Mouse (Mus musculus) forebrain, embryonic 11.5 days (tissue): ENCODE results near the gene Taar7e. TPM values are rescaled to one million over a fixed set of nuclear protein-coding genes. Genes with fewer than 3 reads are reported as not detected.
"Not testable (repeated sequence)": the region's sequence is repeated elsewhere in the genome, so short reads cannot be mapped to it uniquely, and the experiment has no call there.

Experiments used
- ATAC-seq: fragments of 200-750 bp; cut with Nextera tagmentation; replicated peaks from 2 replicates; pipeline ENCODE4 v1.8.0; 2017; ENCODE audit warnings: moderate TSS enrichment; ENCODE audit not compliant: low FRiP score
- DNase-seq: peaks from one replicate; pipeline ENCODE4 v3.0.0-alpha.2; 2017; ENCODE audit warnings: low spot score
- H3K27ac ChIP-seq: fragments of 300-500 bp; sonication (generic); 2 replicates; pipeline ENCODE4 v1.5.1; 2014; ENCODE audit warnings: low read depth, low read length
- H3K27me3 ChIP-seq: fragments of 300-500 bp; sonication (generic); 2 replicates; pipeline ENCODE4 v1.6.1; 2014; ENCODE audit warnings: mild to moderate bottlenecking, low read length, mixed read lengths; ENCODE audit not compliant: control insufficient read depth, insufficient read depth
- H3K36me3 ChIP-seq: fragments of 300-500 bp; sonication (generic); 2 replicates; pipeline ENCODE4 v1.6.1; 2014; ENCODE audit warnings: mild to moderate bottlenecking, low read length, moderate library complexity, mixed read lengths; ENCODE audit not compliant: control insufficient read depth, insufficient read depth
- H3K4me1 ChIP-seq: fragments of 300-500 bp; sonication (generic); replicated peaks from 2 replicates; pipeline ENCODE4 v1.6.1; 2014; ENCODE audit warnings: low read length, mixed read lengths; ENCODE audit not compliant: control insufficient read depth, insufficient read depth
- H3K4me2 ChIP-seq: fragments of 300-500 bp; sonication (generic); 2 replicates; pipeline ENCODE4 v1.6.1; 2014; ENCODE audit warnings: low read depth, mild to moderate bottlenecking, low read length, moderate library complexity, mixed read lengths; ENCODE audit not compliant: severe bottlenecking
- H3K4me3 ChIP-seq: fragments of 300-500 bp; sonication (generic); 2 replicates; pipeline ENCODE4 v1.5.1; 2014; ENCODE audit warnings: low read depth, low read length
- H3K9ac ChIP-seq: fragments of 300-500 bp; sonication (generic); 2 replicates; pipeline ENCODE4 v1.6.1; 2014; ENCODE audit warnings: low read length
- H3K9me3 ChIP-seq: fragments of 300-500 bp; sonication (generic); 2 replicates; pipeline ENCODE4 v1.6.1; 2016; ENCODE audit warnings: low read length, mixed read lengths; ENCODE audit not compliant: control insufficient read depth
- WGBS: fragments of 180-500 bp; shearing (Covaris S2); extraction: QIAGEN DNeasy Blood & Tissue Kit; methylation state at CpG from one replicate; pipeline ENCODE4 v1.1.7; 2014; 5-methylcytosine and 5-hydroxymethylcytosine counted together
- polyA plus RNA-seq: library from polyadenylated mRNA; unstranded; fragments of >200 nt; fragmentation: Nextera tagmentation; extraction: Ambion mirVana; gene quantifications from 2 replicates; pipeline ENCODE4 v1.2.1, GENCODE M21; 2014

Taar7e gene
- polyA plus RNA-seq, 1 experiment from 2014 or later = not detected

DNA sequence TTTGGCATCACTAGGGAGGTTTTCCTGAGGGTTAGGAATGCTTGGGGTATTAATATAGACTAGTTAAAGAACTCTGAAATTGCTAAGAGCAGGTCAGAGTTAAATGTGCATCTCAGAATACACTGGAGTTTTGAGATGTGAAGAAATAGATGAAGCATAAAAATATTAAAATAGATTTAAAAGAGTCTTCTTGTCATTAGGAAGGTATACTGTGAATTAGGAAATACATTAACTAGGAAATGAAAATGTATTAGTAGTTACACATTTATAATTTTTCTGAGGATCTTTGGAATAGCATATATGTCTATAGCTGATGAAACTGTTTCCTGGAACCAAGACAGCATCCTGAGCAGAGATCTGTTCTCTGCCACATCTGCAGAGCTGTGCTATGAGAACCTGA is 11.8 kb downstream of the Taar7e start, which contains the start of gene Taar7f:
Gene Taar7f, plus strand, starts transcription at position 301 of the 400 bp plus-strand sequence.
- Histone ChIP-seq H3K4me1 (no peaks in the 10 kb centered on the region), H3K9ac (no peak within 1 kb of the TSS), H3K27me3 (no peaks in the 10 kb centered on the region), H3K36me3 (no peaks in the 10 kb centered on the region), H3K27ac (no peak within 1 kb of the TSS), H3K4me2 (no peak within 1 kb of the TSS), H3K9me3 (no peaks in the 10 kb centered on the region), H3K4me3 (no peak within 1 kb of the TSS)
- no peak for ATAC-seq
- DNase-seq = no peak

DNA sequence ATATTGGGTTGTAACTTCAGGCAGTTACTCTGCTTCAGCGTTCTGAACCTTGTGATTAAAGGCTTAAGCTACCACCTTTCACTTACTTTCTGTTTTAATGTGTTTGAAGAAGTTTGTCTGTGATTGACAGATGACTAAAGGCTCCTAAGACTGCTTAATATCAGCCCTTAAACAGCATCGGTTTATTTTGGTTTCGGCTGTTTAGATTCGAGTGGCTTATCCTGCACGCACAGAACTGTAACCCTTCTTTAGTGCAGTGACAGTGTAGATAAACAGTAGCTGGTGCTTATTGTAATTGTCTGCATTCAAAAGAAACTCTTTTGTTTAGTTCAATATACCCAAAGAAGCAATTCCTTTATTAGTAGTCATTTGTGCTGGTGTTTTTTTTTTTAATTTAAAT is 14.6 kb downstream of the Taar7e start:
- DNase-seq = no peak
- WGBS = 79% methylated on average over 5 of the region's 5 CpGs
- H3K4me3 ChIP-seq = no peak overlapping the region
- no peak overlapping the region for H3K9ac ChIP-seq
- H3K4me2 ChIP-seq = no peak overlapping the region
- H3K27ac ChIP-seq = no peak overlapping the region
- H3K27me3 ChIP-seq = no peaks in the 10 kb centered on the region
- H3K36me3 ChIP-seq = no peaks in the 10 kb centered on the region
- no peak for ATAC-seq
- no peaks in the 10 kb centered on the region for H3K4me1 ChIP-seq
- H3K9me3 ChIP-seq = no peaks in the 10 kb centered on the region

DNA sequence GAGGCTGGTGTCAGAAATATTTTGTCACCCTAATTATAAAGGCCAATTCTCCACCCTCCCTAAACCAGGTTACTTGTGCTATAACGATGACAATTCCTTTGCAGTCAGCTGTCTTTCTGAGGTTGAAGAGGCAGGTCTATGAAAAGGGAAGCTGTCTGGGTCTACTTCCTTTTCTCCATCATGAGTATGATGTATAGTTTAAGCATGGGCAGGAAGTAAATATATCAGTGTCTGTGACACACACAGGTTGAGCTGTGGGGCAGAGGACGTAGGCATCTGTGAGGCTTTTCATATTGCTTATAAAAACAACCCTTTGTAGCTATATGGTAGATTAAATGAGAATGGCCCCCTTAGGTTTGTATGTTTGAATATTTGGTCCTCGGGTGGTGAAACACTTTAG is 21.6 kb downstream of the Taar7e start:
- no peaks in the 10 kb centered on the region for H3K27me3 ChIP-seq
- H3K27ac ChIP-seq = no peak overlapping the region
- H3K4me1 ChIP-seq = no peaks in the 10 kb centered on the region
- ATAC-seq = no peak
- H3K4me3 ChIP-seq = no peak overlapping the region
- no peaks in the 10 kb centered on the region for H3K36me3 ChIP-seq
- 93% methylated on average over 3 of the region's 3 CpGs for WGBS
- DNase-seq = no peak
- H3K9me3 ChIP-seq = no peaks in the 10 kb centered on the region
- no peak overlapping the region for H3K4me2 ChIP-seq
- no peak overlapping the region for H3K9ac ChIP-seq

DNA sequence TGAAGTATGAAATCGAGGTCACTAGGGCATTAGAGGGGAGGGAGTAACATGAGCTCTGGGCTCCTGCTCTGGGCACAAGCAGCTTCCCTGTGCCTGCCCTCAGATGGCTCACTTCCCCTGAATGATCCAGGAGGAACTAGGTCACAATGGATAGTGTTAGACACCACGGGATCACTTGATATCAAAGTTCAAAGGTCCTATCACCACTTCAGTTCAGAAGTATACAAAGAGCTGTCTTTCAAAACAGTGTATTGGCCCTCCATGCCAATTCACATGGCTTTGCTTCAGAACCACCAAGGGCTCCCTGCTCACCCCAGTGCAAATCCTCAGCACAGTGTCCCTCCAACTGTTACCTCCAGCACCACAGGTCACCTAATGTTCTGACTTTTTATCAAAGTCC is 37.3 kb downstream of the Taar7e start:
- H3K27ac ChIP-seq, H3K4me2 ChIP-seq, H3K4me1 ChIP-seq, H3K27me3 ChIP-seq, DNase-seq, ATAC-seq, H3K36me3 ChIP-seq, H3K4me3 ChIP-seq, H3K9me3 ChIP-seq, H3K9ac ChIP-seq: not testable (repeated sequence)
- WGBS = 44% methylated on average over 2 of the region's 2 CpGs

DNA sequence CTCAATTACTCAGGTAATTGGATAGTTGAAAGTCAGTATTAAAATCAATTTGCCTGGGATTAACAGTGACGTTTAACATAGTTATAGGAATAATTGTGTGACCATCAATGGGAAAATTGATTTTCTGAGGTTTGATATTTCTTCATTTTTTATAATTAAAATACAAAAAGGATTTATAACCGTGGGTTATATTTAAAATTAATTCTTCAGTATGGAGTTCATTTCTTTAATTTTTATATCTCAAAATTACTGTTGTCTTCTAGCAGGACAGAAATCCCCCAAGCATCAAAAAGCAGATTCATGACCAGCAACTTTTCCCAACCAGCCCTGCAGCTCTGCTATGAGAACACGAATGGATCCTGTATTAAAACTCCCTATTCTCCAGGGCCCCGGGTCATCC is 38.8 kb downstream of the Taar7e start, which contains the start of gene Taar8a:
Gene Taar8a, plus strand, starts transcription at position 301 of the 400 bp plus-strand sequence.
- DNase-seq, H3K36me3 ChIP-seq, H3K27me3 ChIP-seq, H3K27ac ChIP-seq, H3K9ac ChIP-seq, H3K4me2 ChIP-seq, H3K4me1 ChIP-seq, H3K9me3 ChIP-seq, ATAC-seq, H3K4me3 ChIP-seq: not testable (repeated sequence)
- 79% methylated on average over 2 of the region's 4 CpGs for WGBS

DNA sequence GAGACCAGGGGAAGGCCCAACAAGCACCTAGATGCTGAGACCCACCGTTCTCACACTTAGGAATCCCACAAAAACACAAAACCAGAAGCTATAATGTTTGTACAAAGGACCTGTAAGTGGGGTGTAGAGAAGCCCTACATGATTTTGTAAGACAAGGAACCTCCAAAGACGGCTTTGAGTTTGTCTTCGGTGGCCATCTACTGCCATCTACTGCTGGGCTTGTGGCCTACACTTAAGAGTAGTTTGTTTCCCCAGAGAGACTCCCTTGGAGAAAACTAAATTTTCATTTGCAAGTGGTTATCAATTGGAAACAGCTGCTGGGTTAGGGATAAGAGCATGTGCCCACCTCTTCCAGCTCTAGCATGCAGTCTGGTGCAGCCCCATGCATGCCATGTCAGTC is 42.8 kb downstream of the Taar7e start:
- Histone ChIP-seq H3K4me3 (no peak overlapping the region), H3K27ac (no peak overlapping the region), H3K9me3 (no peaks in the 10 kb centered on the region), H3K9ac (no peak overlapping the region), H3K4me1 (no peaks in the 10 kb centered on the region), H3K27me3 (no peaks in the 10 kb centered on the region), H3K4me2 (no peak overlapping the region), H3K36me3 (no peaks in the 10 kb centered on the region)
- 42% methylated on average over 3 of the region's 3 CpGs for WGBS
- DNase-seq = no peak
- ATAC-seq = peak; percentile 36; the same call in 1 of the 2 replicates

DNA sequence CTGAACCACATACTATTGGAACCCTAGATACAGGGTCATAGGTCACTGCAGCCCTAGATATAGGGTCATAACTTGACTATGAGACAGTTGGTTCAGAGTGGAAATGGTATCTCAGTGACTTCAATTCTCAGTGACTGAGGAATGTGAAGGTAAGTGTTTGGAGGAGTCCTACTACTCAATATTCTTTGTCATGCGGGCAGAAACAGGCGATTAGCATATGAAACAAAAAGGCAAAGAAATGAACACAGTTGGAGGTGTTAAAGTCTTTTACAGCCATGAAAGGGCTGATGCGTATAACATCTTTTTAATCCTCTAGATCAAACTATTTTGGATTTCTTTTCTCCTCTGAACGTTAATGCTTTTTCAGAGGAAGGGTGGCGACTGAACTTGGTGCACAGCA is 48.5 kb downstream of the Taar7e start:
- no peaks in the 10 kb centered on the region for H3K27me3 ChIP-seq
- H3K4me3 ChIP-seq = no peak overlapping the region
- DNase-seq = no peak
- no peaks in the 10 kb centered on the region for H3K36me3 ChIP-seq
- no peaks in the 10 kb centered on the region for H3K4me1 ChIP-seq
- no peak overlapping the region for H3K9ac ChIP-seq
- no peak overlapping the region for H3K4me2 ChIP-seq
- WGBS = 57% methylated on average over 5 of the region's 5 CpGs
- no peak overlapping the region for H3K27ac ChIP-seq
- H3K9me3 ChIP-seq = no peaks in the 10 kb centered on the region
- ATAC-seq = no peak

DNA sequence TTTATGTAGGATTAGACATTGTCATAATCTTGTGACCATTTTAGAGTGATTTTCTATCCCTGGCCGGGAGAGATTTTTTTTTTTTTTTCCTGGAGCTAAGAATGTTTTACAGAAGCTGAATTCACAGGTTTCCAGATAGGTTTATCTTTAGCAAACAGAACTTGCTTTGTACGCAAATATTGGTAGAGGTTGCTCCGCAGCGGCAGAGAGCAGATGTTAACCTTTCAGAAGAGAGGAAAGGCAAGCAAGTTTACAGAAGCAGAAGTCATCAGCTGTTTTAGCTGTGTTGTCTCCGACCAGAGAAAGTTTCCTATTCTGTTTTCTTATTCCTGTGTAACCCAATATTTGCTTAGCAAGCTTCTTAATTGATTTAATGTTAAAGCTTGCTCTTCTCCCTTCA is 49.1 kb downstream of the Taar7e start:
- H3K36me3 ChIP-seq = no peaks in the 10 kb centered on the region
- ATAC-seq (no peak), DNase-seq (no peak)
- no peak overlapping the region for H3K4me2 ChIP-seq
- no peak overlapping the region for H3K27ac ChIP-seq
- no peaks in the 10 kb centered on the region for H3K9me3 ChIP-seq
- no peak overlapping the region for H3K4me3 ChIP-seq
- WGBS = 90% methylated on average over 5 of the region's 5 CpGs
- H3K27me3 ChIP-seq = no peaks in the 10 kb centered on the region
- H3K9ac ChIP-seq = no peak overlapping the region
- no peaks in the 10 kb centered on the region for H3K4me1 ChIP-seq

DNA sequence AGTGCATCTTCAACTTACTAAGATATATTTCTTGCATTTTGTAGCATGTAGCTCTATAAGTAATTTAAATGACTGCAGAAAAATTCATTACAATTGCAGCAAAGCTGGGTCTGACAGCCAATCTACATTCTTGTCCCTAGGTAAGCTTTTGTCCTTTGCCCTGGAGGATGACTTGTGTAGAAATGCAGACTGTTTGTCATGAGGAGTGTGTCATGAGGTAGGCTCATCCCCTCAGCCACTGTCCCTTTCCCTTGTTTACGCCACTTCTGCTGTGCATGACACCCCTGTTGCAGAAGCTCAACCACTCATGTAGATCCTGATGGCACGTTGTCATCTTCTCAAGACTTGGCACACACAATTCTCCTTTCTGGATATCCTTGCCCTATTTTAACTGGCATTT is 49.8 kb downstream of the Taar7e start:
- no peak overlapping the region for H3K4me2 ChIP-seq
- H3K9me3 ChIP-seq = no peaks in the 10 kb centered on the region
- H3K36me3 ChIP-seq = no peaks in the 10 kb centered on the region
- no peak for DNase-seq
- 96% methylated on average over 2 of the region's 2 CpGs for WGBS
- H3K4me3 ChIP-seq = no peak overlapping the region
- H3K27me3 ChIP-seq = no peaks in the 10 kb centered on the region
- no peak overlapping the region for H3K27ac ChIP-seq
- H3K9ac ChIP-seq = no peak overlapping the region
- no peaks in the 10 kb centered on the region for H3K4me1 ChIP-seq
- ATAC-seq = no peak
